In genomic region chr14:47863067-47863466, GRCm38 (mm10) we compare ENCODE assay signal across 9 mouse cellular contexts.
DNase-seq lines count a peak whose midpoint lies in the region; ATAC-seq lines count a peak whose summit lies in the region.
"Had no signal": no experiment of that assay in that cellular context is flagged by ENCODE, and none has a peak within 500 bp of the region (broad histone marks: within the 10 kb centered on the region; RNA-seq: fewer than 3 reads in every experiment).

No protein-coding gene starts in this region.

- peaks cover 10% of the 10 kb centered on the region for H3K4me1 ChIP-seq in limb, embryonic 13.5 days
- H3K4me1 ChIP-seq in limb, embryonic 10.5 days = no peaks in the 10 kb centered on the region

- no peak overlapping the region for H3K27ac ChIP-seq in limb, embryonic 13.5 days
- no peak overlapping the region for H3K27ac ChIP-seq in limb, embryonic 10.5 days

- no peak overlapping the region for H3K9ac ChIP-seq in limb, embryonic 13.5 days

- peak; percentile 22 to 69 for DNase-seq in adrenal gland, adult (ENCODE audit: inconsistent age in 2 of 2, low spot score in 1 of 2)
- no peak for DNase-seq in adrenal gland, adult 18-20 months (ENCODE audit: low spot score in 2 of 2)
- DNase-seq in limb, embryonic 10.5 days (ENCODE audit: low spot score) = no peak
- DNase-seq in gonadal fat pad, adult 2 months (ENCODE audit: low read depth) = peak; percentile 83
- peak; percentile 28 for DNase-seq in lung, postnatal 25 days (ENCODE audit: low spot score)
- DNase-seq in kidney, postnatal 10 days = no peak
- DNase-seq: cerebellum, adult 9-10 months had no signal

- H3K4me3 ChIP-seq in limb, embryonic 13.5 days = no peak overlapping the region
- H3K4me3 ChIP-seq in limb, embryonic 10.5 days = no peak overlapping the region

- H3K9me3 ChIP-seq in limb, embryonic 13.5 days = no peaks in the 10 kb centered on the region
- H3K9me3 ChIP-seq in limb, embryonic 10.5 days (replicated peaks) = no peaks in the 10 kb centered on the region

- ATAC-seq in limb, embryonic 13.5 days (ENCODE audit: low FRiP score, low read depth) = peak; percentile 67; the same call in 1 of the 2 replicates
- no peak for ATAC-seq in inflammation-experienced regulatory T-cells, adult 6 months

- no peaks in the 10 kb centered on the region for H3K27me3 ChIP-seq in limb, embryonic 13.5 days
- H3K27me3 ChIP-seq in limb, embryonic 10.5 days (ENCODE audit: low read depth, poor library complexity, severe bottlenecking) = no peaks in the 10 kb centered on the region

- H3K36me3 ChIP-seq in limb, embryonic 13.5 days = no peaks in the 10 kb centered on the region
- H3K36me3 ChIP-seq in limb, embryonic 10.5 days = no peaks in the 10 kb centered on the region

- 18% methylated on average over 5 of the region's 5 CpGs for WGBS in limb, embryonic 13.5 days
- WGBS in limb, embryonic 10.5 days = 61% methylated on average over 5 of the region's 5 CpGs

- H3K4me2 ChIP-seq in limb, embryonic 13.5 days (replicated peaks) = no peak overlapping the region

Comparison
In these comparisons a context has a peak if more than half of its experiments do, and no peak if none do; other contexts are left out.
1. DNase-seq: peak in adrenal gland, adult (2 of 2), gonadal fat pad, adult 2 months (single experiment) and lung, postnatal 25 days (single experiment); none in adrenal gland, adult 18-20 months (0 of 2), limb, embryonic 10.5 days (single experiment) and kidney, postnatal 10 days (single experiment).